Mouse (Mus musculus): ENCODE measurements around the gene Nek4. TPM values are rescaled to one million over a fixed set of nuclear protein-coding genes. Genes with fewer than 3 reads are reported as not detected.

The Nek4 gene
- polyA plus RNA-seq, 1 experiment from 2014 or later: 13.8 TPM

- ATAC-seq (ENCODE audit: insufficient number of reproducible peaks, low FRiP score, low TSS enrichment, low read depth): no peak
- no peaks in the 10 kb centered on the region for H3K27me3 ChIP-seq
- no peak overlapping the region for H3K4me2 ChIP-seq (replicated peaks)
- H3K9ac ChIP-seq: no peak overlapping the region
- H3K4me1 ChIP-seq: no peaks in the 10 kb centered on the region
- no peak overlapping the region for H3K4me3 ChIP-seq (replicated peaks)
- 0 out of 2 replicates have a peak, but pooled peaks cover 7% of the 10 kb centered on the region for H3K36me3 ChIP-seq
- no peak overlapping the region for H3K27ac ChIP-seq (replicated peaks)
- 89% methylated on average over 1 of the region's 1 CpGs for WGBS
- H3K9me3 ChIP-seq (replicated peaks): no peaks in the 10 kb centered on the region
These were observed 9.2 kb downstream of the Nek4 start for GRCm38 (mm10) chr14:30960366-30960765.

- H3K36me3 ChIP-seq: peaks cover 36% of the 10 kb centered on the region
- no peaks in the 10 kb centered on the region for H3K27me3 ChIP-seq
- no peaks in the 10 kb centered on the region for H3K4me1 ChIP-seq
- H3K9ac ChIP-seq: no peak overlapping the region
- no peaks in the 10 kb centered on the region for H3K9me3 ChIP-seq (replicated peaks)
- H3K4me3 ChIP-seq (replicated peaks): no peak overlapping the region
- WGBS: 66% methylated on average over 6 of the region's 6 CpGs
- no peak for ATAC-seq (ENCODE audit: insufficient number of reproducible peaks, low FRiP score, low TSS enrichment, low read depth)
- no peak overlapping the region for H3K4me2 ChIP-seq (replicated peaks)
- H3K27ac ChIP-seq (replicated peaks): no peak overlapping the region
These were observed 23.0 kb downstream of the Nek4 start for GRCm38 (mm10) chr14:30974204-30974603.

GRCm38 (mm10) chr14:30976222-30976621 is 25.0 kb downstream of the Nek4 start:
- Histone ChIP-seq H3K36me3 (peaks cover 31% of the 10 kb centered on the region), H3K9ac (no peak overlapping the region), H3K4me1 (no peaks in the 10 kb centered on the region), H3K27me3 (no peaks in the 10 kb centered on the region), H3K9me3 (replicated peaks) (no peaks in the 10 kb centered on the region), H3K4me2 (replicated peaks) (no peak overlapping the region), H3K4me3 (replicated peaks) (no peak overlapping the region), H3K27ac (replicated peaks) (no peak overlapping the region)
- 84% methylated on average over 3 of the region's 3 CpGs for WGBS
- ATAC-seq (ENCODE audit: insufficient number of reproducible peaks, low FRiP score, low TSS enrichment, low read depth): no peak

GRCm38 (mm10) chr14:30996417-30996816 is 45.2 kb downstream of the Nek4 start:
- no peaks in the 10 kb centered on the region for H3K9me3 ChIP-seq (replicated peaks)
- ATAC-seq (ENCODE audit: insufficient number of reproducible peaks, low FRiP score, low TSS enrichment, low read depth): peak; percentile 43
- H3K4me2 ChIP-seq (replicated peaks): no peak overlapping the region

GRCm38 (mm10) chr14:31000356-31000755 is 49.2 kb downstream of the Nek4 start:
- H3K4me3 ChIP-seq (replicated peaks): peak overlapping the region; percentile 78
- H3K27ac ChIP-seq (replicated peaks): peak overlapping the region; percentile 94; the same call in 1 of the 2 replicates
- H3K9me3 ChIP-seq (replicated peaks): no peaks in the 10 kb centered on the region
- peak overlapping the region; percentile 88 for H3K9ac ChIP-seq
- H3K36me3 ChIP-seq: peaks cover 16% of the 10 kb centered on the region; the same call in 1 of the 2 replicates
- H3K4me2 ChIP-seq (replicated peaks): peak overlapping the region; percentile 74
- WGBS: 54% methylated on average over 10 of the region's 10 CpGs
- no peak for ATAC-seq (ENCODE audit: insufficient number of reproducible peaks, low FRiP score, low TSS enrichment, low read depth)
- no peaks in the 10 kb centered on the region for H3K27me3 ChIP-seq
- H3K4me1 ChIP-seq: peaks cover 16% of the 10 kb centered on the region

More at GRCm38 (mm10) chr14:30996417-30996816, 45.2 kb downstream of the Nek4 start:
- H3K36me3 ChIP-seq: peaks cover 14% of the 10 kb centered on the region; the same call in 1 of the 2 replicates
- no peaks in the 10 kb centered on the region for H3K27me3 ChIP-seq
- no peak overlapping the region for H3K9ac ChIP-seq
- peaks cover 7% of the 10 kb centered on the region for H3K4me1 ChIP-seq
- no peak overlapping the region for H3K27ac ChIP-seq (replicated peaks)
- H3K4me3 ChIP-seq (replicated peaks): no peak overlapping the region

GRCm38 (mm10) chr14:31000816-31001306 is 49.7 kb downstream of the Nek4 start:
- H3K4me2 ChIP-seq (replicated peaks): peak overlapping the region; percentile 74
- H3K4me1 ChIP-seq: peaks cover 16% of the 10 kb centered on the region
- H3K27ac ChIP-seq (replicated peaks): peak overlapping the region; percentile 94
- under 1% methylated on average over 21 of the region's 21 CpGs for WGBS
- no peaks in the 10 kb centered on the region for H3K9me3 ChIP-seq (replicated peaks)
- ATAC-seq (ENCODE audit: insufficient number of reproducible peaks, low FRiP score, low TSS enrichment, low read depth): no peak
- peak overlapping the region; percentile 78 for H3K4me3 ChIP-seq (replicated peaks)
- H3K27me3 ChIP-seq: no peaks in the 10 kb centered on the region
- peak overlapping the region; percentile 88 for H3K9ac ChIP-seq
- H3K36me3 ChIP-seq: peaks cover 16% of the 10 kb centered on the region; the same call in 1 of the 2 replicates

- Histone ChIP-seq H3K4me2 (replicated peaks) (peak within 1 kb of the TSS; percentile 74), H3K9me3 (replicated peaks) (no peaks in the 10 kb centered on the region), H3K9ac (peak within 1 kb of the TSS; percentile 88), H3K27me3 (no peaks in the 10 kb centered on the region), H3K4me3 (replicated peaks) (peak within 1 kb of the TSS; percentile 78), H3K4me1 (peaks cover 16% of the 10 kb centered on the region), H3K36me3 (peaks cover 18% of the 10 kb centered on the region; the same call in 1 of the 2 replicates), H3K27ac (replicated peaks) (peak within 1 kb of the TSS; percentile 94)
- ATAC-seq (ENCODE audit: insufficient number of reproducible peaks, low FRiP score, low TSS enrichment, low read depth): peak; percentile 92
- under 1% methylated on average over 84 of the region's 84 CpGs for WGBS
These were observed 50.4 kb downstream of the Nek4 start, which contains the start of the genes Glt8d1 and Spcs1 for GRCm38 (mm10) chr14:31001307-31002205. TSS of gene Glt8d1 (plus strand) at chr14:31001400. TSS of gene Spcs1 (minus strand) at chr14:31001672.

- Histone ChIP-seq H3K27me3 (no peaks in the 10 kb centered on the region), H3K4me3 (replicated peaks) (no peak overlapping the region), H3K36me3 (peaks cover 21% of the 10 kb centered on the region; the same call in 1 of the 2 replicates), H3K9me3 (replicated peaks) (no peaks in the 10 kb centered on the region), H3K4me1 (peaks cover 16% of the 10 kb centered on the region), H3K4me2 (replicated peaks) (no peak overlapping the region), H3K27ac (replicated peaks) (no peak overlapping the region), H3K9ac (no peak overlapping the region)
- 87% methylated on average over 2 of the region's 2 CpGs for WGBS
- ATAC-seq (ENCODE audit: insufficient number of reproducible peaks, low FRiP score, low TSS enrichment, low read depth): no peak
These were observed 53.4 kb downstream of the Nek4 start for GRCm38 (mm10) chr14:31004527-31004926.

- WGBS: 81% methylated on average over 5 of the region's 5 CpGs
- peaks cover 42% of the 10 kb centered on the region for H3K36me3 ChIP-seq
- no peak for ATAC-seq (ENCODE audit: insufficient number of reproducible peaks, low FRiP score, low TSS enrichment, low read depth)
These were observed 55.6 kb downstream of the Nek4 start for GRCm38 (mm10) chr14:31006779-31007178.

GRCm38 (mm10) chr14:31011588-31011987 is 60.4 kb downstream of the Nek4 start:
- H3K4me2 ChIP-seq (replicated peaks): no peak overlapping the region
- no peaks in the 10 kb centered on the region for H3K4me1 ChIP-seq
- no peaks in the 10 kb centered on the region for H3K27me3 ChIP-seq
- ATAC-seq (ENCODE audit: insufficient number of reproducible peaks, low FRiP score, low TSS enrichment, low read depth): no peak
- no peak overlapping the region for H3K4me3 ChIP-seq (replicated peaks)
- 95% methylated on average over 3 of the region's 3 CpGs for WGBS
- H3K9me3 ChIP-seq (replicated peaks): no peaks in the 10 kb centered on the region
- H3K36me3 ChIP-seq: peaks cover 85% of the 10 kb centered on the region
- no peak overlapping the region for H3K27ac ChIP-seq (replicated peaks)
- no peak overlapping the region for H3K9ac ChIP-seq

More at GRCm38 (mm10) chr14:31006779-31007178, 55.6 kb downstream of the Nek4 start:
- Histone ChIP-seq H3K4me3 (replicated peaks) (no peak overlapping the region), H3K27ac (replicated peaks) (no peak overlapping the region), H3K9ac (no peak overlapping the region), H3K4me1 (peaks cover 9% of the 10 kb centered on the region), H3K27me3 (no peaks in the 10 kb centered on the region), H3K9me3 (replicated peaks) (no peaks in the 10 kb centered on the region), H3K4me2 (replicated peaks) (no peak overlapping the region)

- Histone ChIP-seq H3K4me2 (replicated peaks) (no peak overlapping the region), H3K9me3 (replicated peaks) (no peaks in the 10 kb centered on the region), H3K27ac (replicated peaks) (no peak overlapping the region), H3K4me3 (replicated peaks) (no peak overlapping the region), H3K9ac (no peak overlapping the region), H3K36me3 (peaks cover 81% of the 10 kb centered on the region), H3K27me3 (no peaks in the 10 kb centered on the region), H3K4me1 (peaks cover 15% of the 10 kb centered on the region)
- 95% methylated on average over 2 of the region's 2 CpGs for WGBS
- ATAC-seq (ENCODE audit: insufficient number of reproducible peaks, low FRiP score, low TSS enrichment, low read depth): no peak
These were observed 62.8 kb downstream of the Nek4 start for GRCm38 (mm10) chr14:31013928-31014327.
